Mouse (Mus musculus): ENCODE results near the gene Nhsl1. TPM values are rescaled to one million over a fixed set of nuclear protein-coding genes. Genes with fewer than 3 reads are reported as not detected.

The Nhsl1 gene
- total RNA-seq, 2 experiments from 2014 or later = 6.6 to 7.5 TPM

DNA sequence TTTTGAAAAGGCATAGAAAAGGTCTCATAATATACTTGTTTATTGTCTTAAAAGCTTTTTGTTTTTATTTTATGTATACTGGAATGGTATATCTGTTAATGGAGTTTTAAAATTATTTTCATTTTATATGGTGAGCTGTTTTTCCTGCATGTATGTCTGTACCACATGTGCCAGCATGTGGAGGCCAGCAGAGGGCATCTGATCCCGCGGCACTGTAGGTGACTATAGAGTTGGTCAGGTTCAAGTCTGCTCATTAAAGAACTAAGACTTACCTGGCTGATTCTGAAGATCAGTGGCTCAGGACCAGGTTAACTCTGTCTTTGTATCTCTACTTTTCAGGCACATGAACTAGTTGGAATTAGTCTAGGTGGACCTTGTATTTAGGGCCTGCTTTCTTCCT, 253.8 kb downstream of the Nhsl1 start:
- no peak for DNase-seq
- intact Hi-C loops (cut with DNase I; ENCODE audit: low total_unique reads) = no loop called here

Other genes with a start within 250 kb of the Nhsl1 start
- gene Ect2l, start 108.1 kb upstream of the Nhsl1 start, total RNA-seq (2021) = under 1 TPM in 1 of 2 experiments, not detected in 1; 0.23 TPM
- 1 to 10 TPM; 4.5 to 7.0 TPM for gene Ccdc28a, start 84.0 kb upstream of the Nhsl1 start, total RNA-seq (2021)
- gene Hebp2, start 227.1 kb downstream of the Nhsl1 start, total RNA-seq (2021) = 1 to 10 TPM in 1 of 2 experiments, under 1 TPM in 1; 0.55 to 1.1 TPM